Mouse (Mus musculus) G1E (cell line): ENCODE measurements around the gene Arhgef33. TPM values are rescaled to one million over a fixed set of nuclear protein-coding genes. Genes with fewer than 3 reads are reported as not detected.

Source experiments
- ATAC-seq: 2 replicates; pipeline ENCODE4 v1.8.0; 2016; ENCODE audit warnings: mild to moderate bottlenecking; ENCODE audit not compliant: insufficient number of reproducible peaks, poor library complexity, low FRiP score, severe bottlenecking; ENCODE audit errors: extremely low read depth
- DNase-seq: peaks from one replicate; pipeline ENCODE4 v3.0.0; 2012; ENCODE audit warnings: low spot score
- H3K27me3 ChIP-seq: 2 replicates; pipeline ENCODE4 v1.6.1; 2012; ENCODE audit warnings: mild to moderate bottlenecking, low read length, inconsistent platforms; ENCODE audit not compliant: insufficient read depth
- H3K36me3 ChIP-seq: replicated peaks from 2 replicates; pipeline ENCODE3; 2012; ENCODE audit warnings: mild to moderate bottlenecking, inconsistent platforms
- H3K4me1 ChIP-seq: 2 replicates; pipeline ENCODE4 v1.6.1; 2012; ENCODE audit warnings: low read depth, low read length, inconsistent platforms, mixed read lengths; ENCODE audit not compliant: insufficient read depth
- H3K4me3 ChIP-seq: 2 replicates; pipeline ENCODE4 v1.5.1; 2012; ENCODE audit warnings: low read depth, mild to moderate bottlenecking, inconsistent platforms, low read length, moderate library complexity, mixed read lengths
- H3K9me3 ChIP-seq: replicated peaks from 2 replicates; pipeline ENCODE4 v1.6.1; 2012; ENCODE audit warnings: inconsistent platforms
- CTCF ChIP-seq: IDR thresholded peaks from 2 replicates; pipeline ENCODE4 v1.5.1; 2012; ENCODE audit warnings: low read depth, low read length, inconsistent platforms, mixed read lengths
- GATA1 ChIP-seq: IDR thresholded peaks from 2 replicates; pipeline ENCODE4 v1.6.1; 2012; ENCODE audit warnings: borderline replicate concordance, low read length, inconsistent platforms, mixed read lengths
- GATA2 ChIP-seq: IDR thresholded peaks from 2 replicates; pipeline ENCODE4 v1.6.1; 2012; ENCODE audit warnings: low read depth, low read length, inconsistent platforms, borderline replicate concordance
- POLR2AphosphoS5 ChIP-seq: IDR thresholded peaks from 2 replicates; pipeline ENCODE4 v1.6.1; 2012; ENCODE audit warnings: low read depth, low read length, inconsistent platforms; ENCODE audit not compliant: insufficient replicate concordance
- TAL1 ChIP-seq: conservative IDR thresholded peaks from 2 replicates; pipeline ENCODE4 v1.6.1; 2012; ENCODE audit warnings: low read depth, low read length, inconsistent platforms, mixed read lengths
- polyA plus RNA-seq: library from polyadenylated mRNA; stranded (reverse); fragments of >175 nt; gene quantifications from 2 replicates; pipeline ENCODE4 v1.2.3, GENCODE M21; 2012
- total RNA-seq, 2 experiments: library from RNA; stranded (forward) in 1 of 2; stranded (reverse) in 1 of 2; fragments of 200-1000 nt in 1 of 2; fragments of >200 nt in 1 of 2; fragmentation: Nextera tagmentation in 1 of 2; gene quantifications; 2 replicates each; pipeline ENCODE4 v1.2.3; 2014 to 2017

Arhgef33 gene
- total and polyA plus RNA-seq, 3 experiments: 0.27 TPM; not detected in 2

DNA sequence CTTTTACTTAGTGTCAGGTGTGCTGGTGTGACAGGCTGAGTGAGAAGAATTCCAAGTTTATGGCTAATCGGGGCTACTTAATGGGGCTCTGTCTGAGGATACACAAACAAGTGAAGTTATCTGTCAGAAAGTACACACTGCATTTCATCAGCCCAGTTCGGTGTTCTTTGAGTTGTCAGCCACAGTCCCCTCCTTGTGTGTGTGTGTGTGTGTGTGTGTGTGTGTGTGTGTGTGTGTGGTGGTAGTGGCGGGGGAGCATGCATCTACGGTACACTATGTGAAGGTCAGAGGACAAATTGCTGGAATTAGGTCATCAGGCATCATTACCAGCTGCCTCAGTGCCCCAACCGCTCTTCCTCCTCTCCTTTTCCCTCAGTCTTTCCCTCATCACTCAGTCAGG lies 18.2 kb downstream of the Arhgef33 start:
- ATAC-seq: no peak
- Histone ChIP-seq H3K9me3 (no peaks in the 10 kb centered on the region), H3K4me1 (no peaks in the 10 kb centered on the region; the same call in 1 of the 2 replicates), H3K4me3 (no peak overlapping the region), H3K27me3 (peaks cover 2% of the 10 kb centered on the region), H3K36me3 (no peaks in the 10 kb centered on the region)
- no peak for DNase-seq
- TF ChIP-seq CTCF (no peak), GATA2 (no peak), TAL1 (no peak), POLR2AphosphoS5 (no peak), GATA1 (no peak)

DNA sequence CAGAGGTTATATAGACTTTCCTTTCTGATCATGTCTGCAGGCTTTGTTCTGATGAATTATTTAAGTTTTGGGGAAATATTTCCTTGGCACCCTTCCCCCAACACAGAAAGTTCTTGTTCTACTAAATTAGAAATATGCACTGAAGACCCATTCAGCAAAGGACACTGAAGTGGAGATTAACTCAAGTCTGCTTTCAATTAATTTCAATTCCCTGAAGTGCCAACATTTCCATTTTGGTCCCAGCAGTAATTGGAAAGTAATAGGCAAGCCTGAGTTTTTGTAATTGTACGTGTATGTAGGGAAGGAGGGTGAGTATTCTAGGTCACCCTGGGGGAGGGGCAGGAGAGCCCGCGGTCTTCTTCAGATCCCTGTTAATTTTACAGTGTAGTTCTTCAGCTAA lies 19.2 kb downstream of the Arhgef33 start:
- H3K4me3 ChIP-seq: no peak overlapping the region

GRCm38 (mm10) chr17:80332386-80332785 lies 25.2 kb downstream of the Arhgef33 start:
- no peak for DNase-seq
- Histone ChIP-seq H3K4me3 (no peak overlapping the region), H3K4me1 (no peaks in the 10 kb centered on the region), H3K36me3 (no peaks in the 10 kb centered on the region), H3K27me3 (peaks cover 11% of the 10 kb centered on the region), H3K9me3 (no peaks in the 10 kb centered on the region)
- no peak for ATAC-seq
- TF ChIP-seq TAL1: no peak

More for the DNA sequence above, 19.2 kb downstream of the Arhgef33 start:
- H3K4me1 ChIP-seq: no peaks in the 10 kb centered on the region; the same call in 1 of the 2 replicates
- H3K36me3 ChIP-seq: no peaks in the 10 kb centered on the region
- no peak for TF ChIP-seq GATA2
- no peak for TF ChIP-seq CTCF
- TF ChIP-seq POLR2AphosphoS5: no peak
- no peak for TF ChIP-seq GATA1
- TF ChIP-seq TAL1: no peak
- H3K27me3 ChIP-seq: no peaks in the 10 kb centered on the region; the same call in 1 of the 2 replicates
- ATAC-seq: no peak
- no peak for DNase-seq
- no peaks in the 10 kb centered on the region for H3K9me3 ChIP-seq

DNA sequence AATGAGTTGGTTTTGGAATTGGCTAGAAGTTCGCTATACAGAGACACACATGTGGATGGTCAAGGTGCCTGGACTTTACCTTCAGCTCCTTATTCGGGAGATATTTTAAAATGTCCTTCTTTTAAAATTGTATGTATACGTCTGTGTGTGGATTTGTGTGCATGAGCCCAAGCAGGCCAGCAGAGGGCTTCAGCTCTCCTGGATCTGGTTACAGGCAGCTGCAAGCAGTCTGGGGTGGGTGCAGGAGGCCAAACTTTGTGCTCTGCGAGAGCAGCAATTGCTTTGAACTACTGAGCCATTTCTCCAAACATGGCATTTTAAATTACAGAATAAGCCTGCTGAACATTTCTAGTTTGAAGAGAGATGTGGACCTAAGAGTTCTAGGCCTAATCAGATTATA lies 38.1 kb downstream of the Arhgef33 start:
- no peak for ATAC-seq
- DNase-seq: no peak
- no peaks in the 10 kb centered on the region for H3K36me3 ChIP-seq

GRCm38 (mm10) chr17:80346591-80347125 lies 39.5 kb downstream of the Arhgef33 start:
- ATAC-seq: no peak
- no peaks in the 10 kb centered on the region for H3K36me3 ChIP-seq
- no peak for DNase-seq
- TF ChIP-seq TAL1 (no peak), GATA2 (no peak), CTCF (no peak), POLR2AphosphoS5 (no peak), GATA1 (no peak)
- H3K9me3 ChIP-seq: no peaks in the 10 kb centered on the region
- no peaks in the 10 kb centered on the region for H3K4me1 ChIP-seq
- peaks cover 5% of the 10 kb centered on the region; the same call in 1 of the 2 replicates for H3K27me3 ChIP-seq
- H3K4me3 ChIP-seq: no peak overlapping the region

More for the DNA sequence above, 38.1 kb downstream of the Arhgef33 start:
- Histone ChIP-seq H3K27me3 (peaks cover 5% of the 10 kb centered on the region; the same call in 1 of the 2 replicates), H3K4me1 (no peaks in the 10 kb centered on the region), H3K9me3 (no peaks in the 10 kb centered on the region), H3K4me3 (no peak overlapping the region)
- no peak for TF ChIP-seq GATA1
- TF ChIP-seq GATA2: no peak
- TF ChIP-seq CTCF: no peak
- TF ChIP-seq TAL1: no peak
- no peak for TF ChIP-seq POLR2AphosphoS5

DNA sequence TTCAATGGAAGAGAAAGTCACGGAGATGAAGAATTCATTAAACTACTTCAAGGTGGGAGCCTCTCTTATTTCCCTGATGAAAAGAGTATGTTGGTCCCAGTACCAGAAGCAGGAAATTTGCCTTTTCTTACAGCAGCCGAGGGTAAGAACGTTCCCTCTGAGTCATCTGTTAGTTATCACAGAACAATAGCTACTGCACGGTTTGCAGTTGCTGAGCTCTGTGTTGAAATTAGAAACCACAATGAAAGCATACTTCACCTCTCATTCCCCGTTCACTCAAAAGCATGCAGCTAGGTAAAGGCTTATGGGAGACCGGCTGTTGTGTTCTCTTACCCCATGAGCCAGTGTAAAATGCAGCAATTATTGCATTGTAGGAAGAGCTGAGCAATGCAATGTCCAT lies 40.0 kb downstream of the Arhgef33 start:
- Histone ChIP-seq H3K4me3 (no peak overlapping the region), H3K9me3 (no peaks in the 10 kb centered on the region), H3K27me3 (peaks cover 5% of the 10 kb centered on the region; the same call in 1 of the 2 replicates), H3K4me1 (no peaks in the 10 kb centered on the region), H3K36me3 (no peaks in the 10 kb centered on the region)
- no peak for ATAC-seq
- no peak for DNase-seq
- no peak for TF ChIP-seq TAL1
- no peak for TF ChIP-seq GATA2
- no peak for TF ChIP-seq POLR2AphosphoS5
- no peak for TF ChIP-seq CTCF
- no peak for TF ChIP-seq GATA1

DNA sequence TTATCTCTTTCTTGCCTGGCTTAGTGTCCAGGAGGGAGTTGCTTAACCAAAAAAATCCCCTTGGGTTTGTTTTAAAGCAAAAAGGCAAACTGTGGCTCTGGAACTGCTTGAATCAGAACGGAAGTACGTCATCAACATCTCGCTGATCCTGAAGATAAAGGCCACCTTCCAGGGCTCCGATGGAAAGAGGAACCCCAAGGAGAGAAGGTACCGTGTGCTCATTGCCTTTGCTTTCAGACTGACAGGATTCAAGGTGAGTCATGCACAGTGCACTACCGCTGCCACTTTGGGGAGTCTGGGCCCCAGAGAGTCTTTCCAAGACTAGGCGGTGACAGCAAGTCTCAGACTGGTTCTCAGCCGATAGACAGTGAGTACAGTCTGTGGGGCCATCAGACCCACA lies 53.0 kb downstream of the Arhgef33 start:
- Histone ChIP-seq H3K36me3 (no peaks in the 10 kb centered on the region), H3K27me3 (peaks cover 3% of the 10 kb centered on the region; the same call in 1 of the 2 replicates), H3K4me1 (no peaks in the 10 kb centered on the region), H3K9me3 (no peaks in the 10 kb centered on the region), H3K4me3 (no peak overlapping the region)
- ATAC-seq (no peak), DNase-seq (no peak)
- no peak for TF ChIP-seq GATA2
- TF ChIP-seq GATA1: no peak
- TF ChIP-seq TAL1: no peak
- TF ChIP-seq POLR2AphosphoS5: no peak
- TF ChIP-seq CTCF: no peak
